Mouse (Mus musculus) CH12.LX (cell line): ENCODE results near the gene Erbin. TPM values are rescaled to one million over a fixed set of nuclear protein-coding genes. Genes with fewer than 3 reads are reported as not detected.

Source experiments
- DNase-seq: peaks from one replicate; pipeline ENCODE4 v3.0.0-alpha.2; 2013; ENCODE audit errors: extremely low read depth
- H3K27ac ChIP-seq: 2 replicates; pipeline ENCODE4 v1.5.1; 2012; ENCODE audit warnings: low read depth, mild to moderate bottlenecking, control low read depth, moderate library complexity; ENCODE audit not compliant: insufficient read depth
- H3K27me3 ChIP-seq: replicated peaks from 2 replicates; pipeline ENCODE3; 2012; ENCODE audit warnings: inconsistent platforms
- H3K36me3 ChIP-seq, 2 experiments: replicated peaks in 1 of 2; 2 replicates each; pipeline versions ENCODE3 to v1.6.1; 2012; ENCODE audit warnings: inconsistent platforms in 1 of 2, low read length in 1 of 2, mild to moderate bottlenecking in 1 of 2, mixed read lengths in 1 of 2, moderate library complexity in 1 of 2; ENCODE audit not compliant: control insufficient read depth in 1 of 2, insufficient read depth in 1 of 2
- H3K4me1 ChIP-seq, 2 experiments: 2 replicates each; pipeline ENCODE4 v1.6.1; 2012; ENCODE audit warnings: inconsistent platforms in 1 of 2, moderate library complexity in 1 of 2; ENCODE audit not compliant: insufficient read depth in 2 of 2, control insufficient read depth in 1 of 2
- H3K4me2 ChIP-seq: 2 replicates; pipeline ENCODE4 v1.6.1; 2012; ENCODE audit warnings: low read depth, mild to moderate bottlenecking, control low read depth; ENCODE audit not compliant: poor library complexity, insufficient read depth, severe bottlenecking
- H3K4me3 ChIP-seq, 3 experiments: fragments of 150-350 bp in 1 of 3; sonication (generic) in 1 of 3; replicated peaks in 1 of 3; 2 replicates each; pipeline versions ENCODE3 to v1.5.1; 2011 to 2012; ENCODE audit warnings: low read depth in 2 of 3, low read length in 2 of 3, mild to moderate bottlenecking in 2 of 3, moderate library complexity in 2 of 3, control low read depth in 1 of 3, improper control_type of control experiment in 1 of 3, inconsistent platforms in 1 of 3, mixed read lengths in 1 of 3; ENCODE audit not compliant: poor library complexity in 1 of 3
- H3K79me2 ChIP-seq: replicated peaks from 2 replicates; pipeline ENCODE4 v1.6.1; 2012; ENCODE audit warnings: mild to moderate bottlenecking, moderate library complexity; ENCODE audit not compliant: control insufficient read depth, poor library complexity, insufficient read depth, severe bottlenecking; ENCODE audit errors: extremely low read depth
- H3K9ac ChIP-seq: 2 replicates; pipeline ENCODE4 v1.6.1; 2012; ENCODE audit warnings: low read depth, mild to moderate bottlenecking, control low read depth, moderate library complexity; ENCODE audit not compliant: insufficient read depth
- H3K9me3 ChIP-seq: replicated peaks from 2 replicates; pipeline ENCODE3; 2012; ENCODE audit warnings: low read length, inconsistent platforms, mixed read lengths
- ELF1 ChIP-seq: IDR thresholded peaks from 2 replicates; pipeline ENCODE4 v1.6.1; 2014; ENCODE audit warnings: low read depth, mild to moderate bottlenecking, inconsistent platforms, low read length, improper control_type of control experiment
- EP300 ChIP-seq: IDR thresholded peaks from 2 replicates; pipeline ENCODE4 v1.6.1; 2011; ENCODE audit warnings: low read length, improper control_type of control experiment
- ETS1 ChIP-seq: conservative IDR thresholded peaks from 2 replicates; pipeline ENCODE4 v1.6.1; 2012; ENCODE audit warnings: low read depth, mild to moderate bottlenecking, inconsistent platforms, low read length, improper control_type of control experiment, moderate library complexity
- IRF4 ChIP-seq: IDR thresholded peaks from 2 replicates; pipeline ENCODE4 v1.6.1; 2014; ENCODE audit warnings: low read depth, mild to moderate bottlenecking, inconsistent platforms, low read length, improper control_type of control experiment
- JUN ChIP-seq: IDR thresholded peaks from 2 replicates; pipeline ENCODE4 v1.6.1; 2011; ENCODE audit warnings: low read depth, mild to moderate bottlenecking, low read length, improper control_type of control experiment, moderate library complexity; ENCODE audit not compliant: insufficient read depth
- KAT2A ChIP-seq: IDR thresholded peaks from 2 replicates; pipeline ENCODE4 v1.6.1; 2012; ENCODE audit warnings: low read length, improper control_type of control experiment, inconsistent platforms; ENCODE audit not compliant: insufficient replicate concordance
- MAFK ChIP-seq: IDR thresholded peaks from 2 replicates; pipeline ENCODE4 v1.6.1; 2011; ENCODE audit warnings: low read length, improper control_type of control experiment; ENCODE audit not compliant: insufficient replicate concordance
- MAZ ChIP-seq: IDR thresholded peaks from 2 replicates; pipeline ENCODE4 v1.6.1; 2012; ENCODE audit warnings: low read depth, mild to moderate bottlenecking, inconsistent platforms, low read length, improper control_type of control experiment, moderate library complexity
- MXI1 ChIP-seq: IDR thresholded peaks from 2 replicates; pipeline ENCODE4 v1.6.1; 2011; ENCODE audit warnings: mild to moderate bottlenecking, low read depth, low read length, improper control_type of control experiment
- NRF1 ChIP-seq: IDR thresholded peaks from 2 replicates; pipeline ENCODE4 v1.6.1; 2014; ENCODE audit warnings: low read depth, mild to moderate bottlenecking, inconsistent platforms, low read length, improper control_type of control experiment, moderate library complexity
- POLR2AphosphoS2 ChIP-seq: IDR thresholded peaks from 2 replicates; pipeline ENCODE4 v1.6.1; 2011; ENCODE audit warnings: low read depth, low read length, improper control_type of control experiment
- RAD21 ChIP-seq: IDR thresholded peaks from 2 replicates; pipeline ENCODE4 v1.6.1; 2011; ENCODE audit warnings: low read depth, mild to moderate bottlenecking, low read length, improper control_type of control experiment, moderate library complexity
- UBTF ChIP-seq: IDR thresholded peaks from 2 replicates; pipeline ENCODE4 v1.6.1; 2012; ENCODE audit warnings: low read depth, mild to moderate bottlenecking, inconsistent platforms, low read length, improper control_type of control experiment, moderate library complexity
- USF1 ChIP-seq: IDR thresholded peaks from 2 replicates; pipeline ENCODE4 v1.6.1; 2014; ENCODE audit warnings: low read depth, mild to moderate bottlenecking, inconsistent platforms, low read length, improper control_type of control experiment
- USF2 ChIP-seq: conservative IDR thresholded peaks from 2 replicates; pipeline ENCODE4 v1.6.1; 2011; ENCODE audit warnings: low read depth, low read length, improper control_type of control experiment
- dilution Hi-C: fragments of 300-500 bp; cut with MboI; formaldehyde crosslinking; loops from 2 replicates; pipeline ENCODE4 v1.14.3; 2020; ENCODE audit warnings: low sequenced_read_pairs; ENCODE audit not compliant: extremely low pct_unique_long_range_greater_than_20kb, extremely low pct_ligation_motif_present
- in situ Hi-C: fragments of 300-500 bp; cut with MboI; formaldehyde crosslinking; loops from 3 replicates; pipeline ENCODE4 v1.14.3; 2019; ENCODE audit warnings: low sequenced_read_pairs, low pct_ligation_motif_present, low pct_unique_long_range_greater_than_20kb, mixed read lengths
- polyA plus RNA-seq: library from polyadenylated mRNA; unstranded; fragments of >175 nt; gene quantifications from 2 replicates; pipeline ENCODE4 v1.2.1, GENCODE M21; 2012; ENCODE audit warnings: low read depth; ENCODE audit not compliant: insufficient read length
- total RNA-seq, 2 experiments: library from RNA; depleted of rRNA; stranded (reverse); fragments of 300-350 nt in 1 of 2; fragments of >200 nt in 1 of 2; gene quantifications; 2 replicates each; pipeline ENCODE4 v1.2.3; 2012 to 2014

Gene Erbin
- total and polyA plus RNA-seq, 3 experiments: 26.2 to 45.8 (median 30.9) TPM

DNA sequence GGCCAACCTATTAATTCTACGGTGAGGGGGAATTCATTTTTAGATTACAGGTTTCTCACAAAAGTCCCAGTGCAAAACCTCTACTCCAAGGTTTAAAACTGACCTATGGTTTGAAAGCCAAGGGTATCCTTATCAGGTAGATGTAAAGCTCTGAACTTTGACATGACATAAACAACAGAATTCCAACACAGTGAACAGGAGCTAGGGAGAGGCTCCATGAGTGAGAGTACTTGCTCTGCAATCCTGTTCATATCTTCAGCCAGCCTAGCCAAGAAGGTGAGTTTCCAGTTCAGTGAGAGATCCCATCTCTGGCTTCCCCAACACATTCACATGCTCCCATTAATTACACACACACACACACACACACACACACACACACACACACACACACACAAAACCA is 9.7 kb downstream of the Erbin start:
- in situ Hi-C loops (no loop called here), dilution Hi-C loops (no loop called here)
- no peaks in the 10 kb centered on the region for H3K27me3 ChIP-seq
- no peaks in the 10 kb centered on the region for H3K9me3 ChIP-seq
- H3K4me3 ChIP-seq: no peak overlapping the region
- TF ChIP-seq RAD21 (no peak), IRF4 (no peak), ELF1 (no peak), USF2 (no peak), MAFK (no peak), KAT2A (no peak), EP300 (no peak), ETS1 (no peak)
- H3K79me2 ChIP-seq: peaks cover 51% of the 10 kb centered on the region
- peaks cover 0 to 6% of the 10 kb centered on the region in 2 experiments for H3K36me3 ChIP-seq
- H3K4me1 ChIP-seq: peaks cover 0 to 10% of the 10 kb centered on the region in 2 experiments; a peak in 1 of 4 replicates
- no peak overlapping the region for H3K9ac ChIP-seq
- no peak for DNase-seq
- no peak overlapping the region for H3K4me2 ChIP-seq
- no peak overlapping the region for H3K27ac ChIP-seq

GRCm38 (mm10) chr13:103909894-103910293 is 10.4 kb downstream of the Erbin start:
- Histone ChIP-seq H3K27ac (no peak overlapping the region), H3K79me2 (peaks cover 50% of the 10 kb centered on the region), H3K4me2 (no peak overlapping the region), H3K9ac (no peak overlapping the region), H3K4me3 (no peak overlapping the region)
- no peak for DNase-seq
- dilution Hi-C loops: no loop called here
- TF ChIP-seq JUN: no peak
- TF ChIP-seq, all 38 proteins: peak for 0
- Histone ChIP-seq H3K9me3 (no peaks in the 10 kb centered on the region), H3K27me3 (no peaks in the 10 kb centered on the region), H3K36me3 (peaks cover 0 to 5% of the 10 kb centered on the region in 2 experiments), H3K4me1 (peaks cover 0 to 6% of the 10 kb centered on the region in 2 experiments; a peak in 1 of 4 replicates)
- in situ Hi-C loops: no loop called here

DNA sequence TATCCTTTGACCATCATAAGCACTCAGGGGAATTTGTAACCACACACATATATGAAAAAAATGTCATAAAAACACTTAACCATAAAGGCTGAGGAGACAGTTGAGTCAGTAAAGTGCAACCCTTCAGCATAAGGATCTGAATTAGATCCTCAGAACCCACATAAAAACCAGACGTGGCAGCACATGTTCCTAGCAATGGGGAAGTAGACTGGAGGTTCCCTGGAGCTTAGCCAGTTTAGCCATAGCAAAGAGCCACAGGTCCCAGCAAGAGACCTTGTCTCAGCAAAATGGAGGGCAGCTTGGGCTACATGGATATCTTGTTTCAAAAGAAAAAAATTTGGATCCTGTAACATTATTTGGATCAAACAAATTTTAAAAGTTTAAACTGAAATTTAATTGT is 20.3 kb downstream of the Erbin start:
- no peak overlapping the region for H3K9ac ChIP-seq
- TF ChIP-seq MAZ: no peak
- no peak for TF ChIP-seq POLR2AphosphoS2
- TF ChIP-seq USF1: no peak
- TF ChIP-seq UBTF: no peak
- TF ChIP-seq NRF1: no peak
- no peak for TF ChIP-seq USF2
- no peak for TF ChIP-seq MXI1

More for the DNA sequence above, 20.3 kb downstream of the Erbin start:
- DNase-seq: no peak
- dilution Hi-C loops (no loop called here), in situ Hi-C loops (no loop called here)
- no peak overlapping the region for H3K27ac ChIP-seq
- H3K9me3 ChIP-seq: no peaks in the 10 kb centered on the region
- H3K4me1 ChIP-seq: peaks cover 0 to 4% of the 10 kb centered on the region in 2 experiments; a peak in 1 of 4 replicates
- H3K79me2 ChIP-seq: peaks cover 24% of the 10 kb centered on the region
- peaks cover 4 to 10% of the 10 kb centered on the region in 2 experiments for H3K36me3 ChIP-seq
- no peak overlapping the region for H3K4me2 ChIP-seq
- no peak overlapping the region for H3K4me3 ChIP-seq
- no peaks in the 10 kb centered on the region for H3K27me3 ChIP-seq
